In genomic region chr11:24141479-24142251, GRCm38 (mm10) we compare ENCODE assay signal across 10 mouse cellular contexts.
A peak's percentile ranks its signal among the peaks of the same experiment; 100 is the strongest.
DNase-seq lines count a peak whose midpoint lies in the region; ATAC-seq lines count a peak whose summit lies in the region.
"Had no signal": no experiment of that assay in that cellular context is flagged by ENCODE, and none has a peak within 500 bp of the region (broad histone marks: within the 10 kb centered on the region; RNA-seq: fewer than 3 reads in every experiment).

No protein-coding gene starts in this region.

- H3K36me3 ChIP-seq in midbrain, embryonic 13.5 days, result peaks cover 5% of the 10 kb centered on the region; the same call in 1 of the 2 replicates
- H3K36me3 ChIP-seq in midbrain, embryonic 16.5 days (ENCODE audit: control insufficient read depth, insufficient read depth, low read length), result no peaks in the 10 kb centered on the region
- H3K36me3 ChIP-seq: lung, embryonic 15.5 days had no signal

- 67% methylated on average over 10 of the region's 10 CpGs for WGBS in midbrain, embryonic 13.5 days
- WGBS in midbrain, embryonic 16.5 days, result 58% methylated on average over 10 of the region's 10 CpGs

- no peak overlapping the region for H3K4me3 ChIP-seq in midbrain, embryonic 13.5 days (replicated peaks)
- H3K4me3 ChIP-seq in midbrain, embryonic 16.5 days (ENCODE audit: low read depth, low read length), result no peak overlapping the region
- H3K4me3 ChIP-seq: lung, embryonic 15.5 days had no signal

- peak; percentile 21 for DNase-seq in embryo, embryonic 10 days (ENCODE audit: low spot score)
- no peak for DNase-seq in embryo, embryonic 9.5 days (ENCODE audit: extremely low spot score)
- DNase-seq in forelimb bud, embryonic 11.5 days (ENCODE audit: low read depth, low spot score), result peak; percentile 18
- DNase-seq in T-cell, adult 2 months (ENCODE audit: low spot score), result no peak
- DNase-seq in kidney, adult 8-10 months, result no peak
- DNase-seq: heart, postnatal 36 days had no signal

- no peaks in the 10 kb centered on the region for H3K9me3 ChIP-seq in midbrain, embryonic 13.5 days
- no peaks in the 10 kb centered on the region for H3K9me3 ChIP-seq in midbrain, embryonic 16.5 days (replicated peaks; ENCODE audit: control insufficient read depth, low read length, poor library complexity, severe bottlenecking)
- H3K9me3 ChIP-seq: lung, embryonic 15.5 days had no signal

- H3K4me1 ChIP-seq in midbrain, embryonic 13.5 days (replicated peaks), result peaks cover 38% of the 10 kb centered on the region
- H3K4me1 ChIP-seq in midbrain, embryonic 16.5 days (ENCODE audit: control insufficient read depth, insufficient read depth, low read length), result no peaks in the 10 kb centered on the region; the same call in 1 of the 2 replicates
- H3K4me1 ChIP-seq: lung, embryonic 15.5 days had no signal

- H3K4me2 ChIP-seq in midbrain, embryonic 13.5 days (replicated peaks), result no peak overlapping the region
- no peak overlapping the region for H3K4me2 ChIP-seq in midbrain, embryonic 16.5 days (ENCODE audit: low read length)
- H3K4me2 ChIP-seq: lung, embryonic 15.5 days had no signal

- peak overlapping the region; percentile 4; the same call in 1 of the 2 replicates for H3K27ac ChIP-seq in midbrain, embryonic 13.5 days
- no peak overlapping the region for H3K27ac ChIP-seq in midbrain, embryonic 16.5 days (ENCODE audit: low read length)
- H3K27ac ChIP-seq: lung, embryonic 15.5 days had no signal

- H3K9ac ChIP-seq in midbrain, embryonic 13.5 days (replicated peaks), result no peak overlapping the region
- no peak overlapping the region for H3K9ac ChIP-seq in midbrain, embryonic 16.5 days (ENCODE audit: low read depth, low read length)
- H3K9ac ChIP-seq: lung, embryonic 15.5 days had no signal

- no peak for ATAC-seq in midbrain, embryonic 13.5 days
- ATAC-seq in midbrain, embryonic 16.5 days, result no peak
- ATAC-seq in megakaryocyte progenitor cell, adult 5-6 weeks (replicated peaks; ENCODE audit: poor library complexity), result peak; percentile 56

- no peaks in the 10 kb centered on the region for H3K27me3 ChIP-seq in midbrain, embryonic 13.5 days
- no peaks in the 10 kb centered on the region for H3K27me3 ChIP-seq in midbrain, embryonic 16.5 days (ENCODE audit: control insufficient read depth, insufficient read depth, low read depth, low read length)
- H3K27me3 ChIP-seq: lung, embryonic 15.5 days had no signal

Comparison
In these comparisons a context has a peak if more than half of its experiments do, and no peak if none do; other contexts are left out.
1. DNase-seq: peak in embryo, embryonic 10 days (single experiment) and forelimb bud, embryonic 11.5 days (single experiment); none in embryo, embryonic 9.5 days (single experiment), T-cell, adult 2 months (single experiment) and kidney, adult 8-10 months (0 of 2).